Mouse (Mus musculus): Measurements from ENCODE around the gene Misp. TPM values are rescaled to one million over a fixed set of nuclear protein-coding genes. Genes with fewer than 3 reads are reported as not detected.

Misp gene
- total RNA-seq (2017): 1.0 and 1.4 TPM in 2 replicates

DNA sequence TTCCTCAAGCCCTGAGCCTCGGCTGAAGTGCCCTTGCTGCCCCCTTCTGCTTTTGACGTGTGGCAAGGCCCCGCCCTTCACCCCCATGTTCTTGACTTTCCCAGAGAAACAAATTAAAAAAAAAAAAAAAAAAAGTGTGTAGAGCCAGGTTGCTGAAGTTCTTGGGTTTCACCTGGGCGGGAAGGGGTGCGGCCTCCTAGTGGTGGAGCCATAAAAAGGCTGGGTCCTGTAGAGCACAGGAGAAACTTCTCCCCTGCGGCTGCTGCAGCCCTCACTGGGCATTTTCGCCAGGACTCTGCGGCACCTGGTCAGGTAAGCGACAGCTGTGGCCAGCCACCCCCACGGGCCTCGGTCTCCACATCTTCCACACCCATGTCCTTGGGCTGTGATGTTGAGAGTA is at the start of gene Misp:
TSS of gene Misp (plus strand) at position 208 of the 400 bp plus-strand sequence.
- ATAC-seq (ENCODE audit: extremely low read depth, insufficient number of reproducible peaks, low FRiP score, poor library complexity, severe bottlenecking): no peak

DNA sequence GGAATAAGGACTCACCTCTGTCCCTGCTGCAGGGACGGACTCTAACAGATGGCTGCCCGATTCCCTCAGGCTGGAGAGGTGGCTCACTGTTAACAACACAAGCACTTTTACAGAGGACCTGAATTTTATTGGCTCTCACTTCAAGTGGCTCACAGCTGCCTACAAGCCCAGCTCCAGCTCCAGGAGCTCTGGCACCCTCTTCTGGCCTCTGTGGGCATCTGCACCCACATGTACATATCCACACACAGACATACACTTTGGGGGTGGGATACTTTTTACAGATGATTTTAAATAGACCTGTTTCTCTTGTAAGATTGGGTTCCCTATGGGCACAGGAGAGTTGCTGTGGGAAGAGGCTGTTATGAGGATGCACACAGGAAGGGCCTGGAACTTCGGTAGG is 48.5 kb upstream of the Misp start:
- no peak for ATAC-seq (ENCODE audit: extremely low read depth, insufficient number of reproducible peaks, low FRiP score, poor library complexity, severe bottlenecking)

DNA sequence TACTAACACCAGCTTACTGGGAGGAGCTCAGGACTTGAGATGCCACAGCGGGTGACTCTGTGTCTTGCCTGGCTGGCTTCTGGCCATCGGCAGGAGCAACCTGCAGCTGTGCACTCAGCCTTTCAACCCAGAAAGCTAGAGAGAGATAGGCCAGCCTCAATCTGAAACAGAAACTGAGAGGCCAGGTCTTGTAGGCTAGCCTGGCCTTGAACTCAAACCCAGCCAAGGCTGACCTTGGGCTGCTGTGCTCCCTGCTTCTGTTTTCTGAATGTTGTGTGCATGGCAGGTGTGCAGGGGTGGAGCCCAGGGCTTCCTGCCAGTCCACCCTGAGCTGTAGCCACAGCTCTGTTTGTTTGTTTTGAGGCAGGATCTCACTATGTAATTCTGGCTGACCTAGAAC is 47.6 kb upstream of the Misp start:
- no peak for ATAC-seq (ENCODE audit: extremely low read depth, insufficient number of reproducible peaks, low FRiP score, poor library complexity, severe bottlenecking)

GRCm38 (mm10) chr10:79774486-79775279 is 46.1 kb upstream of the Misp start:
- ATAC-seq (ENCODE audit: extremely low read depth, insufficient number of reproducible peaks, low FRiP score, poor library complexity, severe bottlenecking): no peak

DNA sequence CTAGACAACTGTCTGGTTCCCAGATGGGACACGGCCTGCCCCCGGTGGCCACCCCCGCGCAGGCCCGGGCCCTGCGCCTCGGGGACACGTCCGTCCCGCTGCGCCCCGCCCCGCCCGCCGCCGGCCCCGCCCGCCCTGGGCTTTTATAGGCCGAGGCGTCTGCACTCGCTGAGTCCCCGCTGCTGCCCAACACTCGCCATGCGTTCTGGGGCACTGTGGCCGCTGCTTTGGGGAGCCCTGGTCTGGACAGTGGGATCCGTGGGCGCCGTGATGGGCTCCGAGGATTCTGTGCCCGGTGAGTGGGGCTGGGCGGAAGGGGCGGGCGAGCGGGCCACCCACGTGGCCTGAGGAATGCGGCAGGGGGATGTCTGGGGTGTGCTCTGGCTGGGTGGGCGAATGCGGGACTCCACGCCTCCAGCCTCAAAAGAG is 43.7 kb upstream of the Misp start, which contains the start of gene Fstl3:
TSS of gene Fstl3 (plus strand) at position 170 of the 429 bp plus-strand sequence.
- ATAC-seq (ENCODE audit: extremely low read depth, insufficient number of reproducible peaks, low FRiP score, poor library complexity, severe bottlenecking): no peak

- ATAC-seq (ENCODE audit: extremely low read depth, insufficient number of reproducible peaks, low FRiP score, poor library complexity, severe bottlenecking): no peak
Measured at GRCm38 (mm10) chr10:79778006-79778405, 42.8 kb upstream of the Misp start.

GRCm38 (mm10) chr10:79779193-79779592 is 41.6 kb upstream of the Misp start:
- no peak for ATAC-seq (ENCODE audit: extremely low read depth, insufficient number of reproducible peaks, low FRiP score, poor library complexity, severe bottlenecking)

DNA sequence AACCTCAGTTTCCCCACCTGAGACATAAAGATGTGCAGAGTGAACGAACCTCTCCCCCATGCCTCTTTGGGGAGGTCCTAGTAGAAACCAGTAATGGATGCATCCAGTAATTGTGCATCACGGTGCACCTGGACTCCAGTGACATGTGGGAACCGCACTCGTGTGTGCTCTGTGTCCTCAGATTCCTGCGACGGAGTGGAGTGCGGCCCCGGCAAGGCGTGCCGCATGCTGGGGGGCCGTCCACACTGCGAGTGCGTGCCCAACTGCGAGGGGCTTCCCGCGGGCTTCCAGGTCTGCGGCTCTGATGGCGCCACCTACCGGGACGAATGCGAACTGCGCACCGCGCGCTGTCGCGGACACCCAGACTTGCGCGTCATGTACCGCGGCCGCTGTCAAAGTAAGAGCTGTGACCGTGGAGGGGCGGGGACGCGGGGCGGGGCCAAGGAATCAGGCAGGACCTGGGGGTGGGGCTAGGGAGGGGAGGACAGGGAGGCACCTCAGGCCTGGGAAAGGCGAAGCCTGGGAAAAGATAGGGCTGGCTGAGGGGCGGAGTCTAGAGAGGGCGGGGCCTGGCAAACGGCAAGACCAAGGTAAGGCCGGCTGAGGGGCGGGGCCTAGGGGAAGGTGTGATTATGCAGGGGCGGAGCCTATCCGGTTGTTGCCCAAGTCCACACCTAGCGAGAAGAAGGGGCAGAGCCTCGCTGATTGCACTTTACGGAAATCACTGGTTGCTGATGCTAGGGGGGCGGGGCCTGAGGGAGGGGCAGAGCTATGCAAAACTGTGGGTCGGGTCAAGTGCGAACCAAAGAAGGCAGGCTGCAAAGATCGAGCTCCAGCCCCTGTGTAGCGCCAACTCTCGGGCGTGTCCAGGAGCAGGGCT is 40.8 kb upstream of the Misp start:
- ATAC-seq (ENCODE audit: extremely low read depth, insufficient number of reproducible peaks, low FRiP score, poor library complexity, severe bottlenecking): peak; percentile 81

GRCm38 (mm10) chr10:79780664-79781015 is 40.1 kb upstream of the Misp start:
- no peak for ATAC-seq (ENCODE audit: extremely low read depth, insufficient number of reproducible peaks, low FRiP score, poor library complexity, severe bottlenecking)

- ATAC-seq (ENCODE audit: extremely low read depth, insufficient number of reproducible peaks, low FRiP score, poor library complexity, severe bottlenecking): no peak
Measured at GRCm38 (mm10) chr10:79781139-79781538, 39.6 kb upstream of the Misp start.

GRCm38 (mm10) chr10:79781956-79782355 is 38.8 kb upstream of the Misp start:
- ATAC-seq (ENCODE audit: extremely low read depth, insufficient number of reproducible peaks, low FRiP score, poor library complexity, severe bottlenecking): no peak

DNA sequence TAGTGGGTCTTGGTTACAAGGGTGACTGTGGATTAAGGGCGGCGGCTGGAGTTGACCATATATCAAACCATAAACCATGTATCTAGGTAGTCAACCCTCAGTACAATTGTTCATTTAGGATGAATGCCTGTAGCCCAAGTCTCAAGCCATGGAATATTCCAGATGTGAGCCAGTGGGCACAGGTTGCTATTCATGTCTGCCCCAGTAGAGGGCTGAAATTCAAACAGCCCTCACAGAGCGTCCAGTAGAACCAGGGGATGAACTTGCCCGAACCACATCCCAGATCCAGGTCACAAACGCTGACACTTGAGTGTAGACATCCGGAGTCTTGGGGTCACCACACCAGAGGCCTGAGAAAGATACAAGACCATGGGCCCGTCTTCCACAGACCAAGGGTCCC is 37.7 kb upstream of the Misp start:
- ATAC-seq (ENCODE audit: extremely low read depth, insufficient number of reproducible peaks, low FRiP score, poor library complexity, severe bottlenecking): no peak

DNA sequence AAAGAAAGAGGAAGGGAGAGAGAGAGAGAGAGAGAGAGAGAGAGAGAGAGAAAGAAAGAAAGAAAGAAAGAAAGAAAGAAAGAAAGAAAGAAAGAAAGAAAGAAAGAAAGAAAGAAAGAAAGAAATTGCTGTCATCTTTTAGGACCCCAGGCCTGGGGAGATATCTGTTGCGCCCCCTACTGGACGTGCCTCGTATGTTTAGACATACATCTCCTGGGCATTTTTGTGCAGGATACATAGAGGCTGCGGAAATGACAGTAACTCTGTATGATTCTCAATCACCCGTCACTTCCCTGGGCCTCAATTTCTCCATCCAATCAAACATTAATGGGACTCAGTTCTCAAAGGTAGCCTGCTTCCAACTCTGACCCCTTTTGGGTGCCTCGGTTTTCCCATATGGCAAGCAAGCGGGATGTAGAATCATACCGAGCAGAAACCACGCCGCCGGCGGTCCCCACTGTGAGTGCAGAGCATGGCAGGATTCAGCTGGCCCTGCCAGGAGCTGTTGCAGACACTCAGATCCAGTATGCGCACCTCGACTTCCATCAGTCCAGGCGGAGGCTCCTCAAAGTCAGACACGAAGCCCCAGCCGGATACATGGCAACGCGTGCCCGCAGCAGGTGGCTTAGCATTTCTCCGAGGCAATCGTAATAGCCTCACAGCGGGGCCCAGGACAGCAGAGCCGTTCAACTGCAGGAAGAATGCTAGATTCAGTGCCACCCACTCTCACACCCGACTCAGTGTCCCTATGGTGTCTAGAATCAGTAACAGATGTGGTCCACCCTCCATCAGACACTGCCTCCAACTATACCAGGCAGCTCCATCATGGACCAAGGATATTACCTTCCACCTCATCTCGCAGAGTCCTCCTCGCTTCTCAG is 36.6 kb upstream of the Misp start:
- no peak for ATAC-seq (ENCODE audit: extremely low read depth, insufficient number of reproducible peaks, low FRiP score, poor library complexity, severe bottlenecking)

DNA sequence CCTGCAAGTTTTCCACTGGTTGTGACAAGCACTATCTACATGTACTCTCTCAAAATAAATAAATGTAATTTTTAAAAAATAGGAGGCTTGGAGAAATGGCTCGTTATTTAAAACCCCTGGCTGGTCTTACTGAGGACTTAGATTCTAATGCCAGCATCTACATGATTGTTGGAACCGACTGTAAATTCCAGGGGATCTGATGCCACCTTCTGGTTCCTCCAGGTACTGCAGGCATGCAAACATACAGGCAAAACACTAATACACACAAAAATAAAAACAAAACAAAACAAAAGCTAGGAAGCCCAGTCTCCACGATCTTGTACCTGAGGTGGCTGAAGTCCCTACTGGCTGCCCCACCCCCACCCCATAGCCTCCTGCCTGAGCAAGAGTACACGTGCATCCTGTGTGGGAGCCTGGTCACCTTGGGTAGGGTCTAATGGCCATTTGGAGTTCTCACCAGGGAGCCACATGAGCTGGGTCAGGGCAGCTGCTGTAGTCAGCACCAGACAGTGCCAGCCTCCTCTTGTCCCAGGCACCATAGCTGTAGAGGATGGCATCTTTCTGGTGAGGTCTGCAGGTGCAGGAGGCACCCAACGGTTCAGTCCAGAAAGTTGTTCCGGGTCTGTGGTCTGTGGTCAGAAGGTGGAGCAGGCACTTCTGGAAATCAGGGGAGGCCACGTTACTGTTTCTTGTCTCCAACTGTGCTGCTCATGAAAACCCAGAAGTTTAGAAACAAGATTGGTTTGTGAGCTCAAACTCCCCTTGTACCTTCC is 32.2 kb upstream of the Misp start:
- peak; percentile 59 for ATAC-seq (ENCODE audit: extremely low read depth, insufficient number of reproducible peaks, low FRiP score, poor library complexity, severe bottlenecking)

GRCm38 (mm10) chr10:79789581-79789980 is 31.2 kb upstream of the Misp start:
- ATAC-seq (ENCODE audit: extremely low read depth, insufficient number of reproducible peaks, low FRiP score, poor library complexity, severe bottlenecking): no peak

DNA sequence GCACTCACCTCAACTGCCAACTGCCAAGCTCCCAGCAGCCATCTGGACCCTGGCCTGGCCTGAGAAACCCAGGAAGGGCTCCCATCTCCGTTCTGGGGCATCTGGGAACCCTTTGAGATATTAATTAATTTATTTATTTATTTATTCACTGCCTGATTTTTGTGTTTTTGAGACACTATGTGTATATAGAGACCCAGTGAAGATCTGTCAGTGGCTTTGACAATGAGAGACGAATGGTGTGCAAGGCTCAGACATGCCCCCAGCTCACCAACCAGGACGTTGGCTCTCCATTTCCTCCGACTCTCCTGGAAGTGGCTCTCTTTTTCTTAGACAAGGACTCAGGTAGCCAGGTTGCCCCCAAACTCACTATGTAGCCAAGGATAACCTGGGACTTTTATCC is 29.9 kb upstream of the Misp start, which contains the start of gene Prss57:
TSS of gene Prss57 (minus strand) at position 101 of the 400 bp plus-strand sequence.
- ATAC-seq (ENCODE audit: extremely low read depth, insufficient number of reproducible peaks, low FRiP score, poor library complexity, severe bottlenecking): no peak

DNA sequence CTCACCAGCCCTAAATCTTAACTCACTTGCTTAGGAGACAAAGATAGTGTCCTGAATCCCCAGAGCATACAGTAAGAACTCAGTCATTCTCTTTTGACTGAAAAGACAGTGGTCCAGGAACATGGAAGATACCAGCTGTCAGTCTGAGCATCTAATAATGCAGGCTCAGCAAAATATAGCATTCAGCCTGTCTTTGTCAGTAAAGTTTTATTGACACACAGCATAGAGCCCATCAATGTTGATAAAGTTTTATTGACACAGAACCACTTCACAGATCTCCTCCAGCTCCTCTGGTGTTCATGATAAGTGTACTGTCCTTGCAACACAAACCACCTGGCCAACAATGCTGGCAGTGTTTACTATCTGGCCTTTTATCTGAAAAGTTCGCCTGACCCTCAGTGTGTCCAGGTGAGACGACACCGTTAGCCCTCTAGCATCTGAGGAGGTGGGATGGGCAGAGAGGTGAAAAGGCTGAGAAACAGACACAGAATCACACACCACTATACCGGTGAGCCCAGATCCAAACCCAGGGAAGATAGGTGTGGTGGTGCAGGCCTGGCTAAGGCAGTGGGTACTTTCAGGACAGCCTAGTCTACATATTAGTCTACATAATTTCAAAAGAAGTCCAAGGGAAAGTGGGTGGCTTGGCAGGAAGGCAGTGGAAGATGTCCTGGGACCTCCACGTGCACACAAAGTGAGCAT is 28.3 kb upstream of the Misp start:
- ATAC-seq (ENCODE audit: extremely low read depth, insufficient number of reproducible peaks, low FRiP score, poor library complexity, severe bottlenecking): no peak

Measured in neutrophil, adult 5-6 weeks (primary cell).